Mouse (Mus musculus) lung, postnatal 10 days (tissue): ENCODE results near the gene Rxrb.

Experiments
- DNase-seq: peaks from one replicate; pipeline ENCODE4 v3.0.0; 2021

The Rxrb gene

DNA sequence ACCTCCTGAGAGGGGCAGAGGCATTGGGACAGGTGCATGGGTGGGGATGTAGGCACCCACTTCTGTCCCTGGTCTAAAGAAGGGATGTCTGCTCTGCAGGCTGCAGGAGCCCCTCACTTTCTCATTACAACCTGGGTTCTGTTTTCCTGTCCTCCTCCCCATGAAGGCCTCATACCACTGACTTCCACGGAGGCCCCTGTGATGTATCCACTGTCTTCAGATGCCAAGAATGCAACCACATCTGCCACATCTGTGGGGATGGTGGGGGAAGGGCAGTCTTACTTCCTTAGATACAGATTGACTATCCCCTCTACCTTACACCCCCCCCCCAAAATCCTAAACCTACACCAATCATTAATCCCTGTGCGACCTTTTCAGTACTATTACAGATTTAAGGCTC lies 5.4 kb upstream of the Rxrb start:
- no peak for DNase-seq

DNA sequence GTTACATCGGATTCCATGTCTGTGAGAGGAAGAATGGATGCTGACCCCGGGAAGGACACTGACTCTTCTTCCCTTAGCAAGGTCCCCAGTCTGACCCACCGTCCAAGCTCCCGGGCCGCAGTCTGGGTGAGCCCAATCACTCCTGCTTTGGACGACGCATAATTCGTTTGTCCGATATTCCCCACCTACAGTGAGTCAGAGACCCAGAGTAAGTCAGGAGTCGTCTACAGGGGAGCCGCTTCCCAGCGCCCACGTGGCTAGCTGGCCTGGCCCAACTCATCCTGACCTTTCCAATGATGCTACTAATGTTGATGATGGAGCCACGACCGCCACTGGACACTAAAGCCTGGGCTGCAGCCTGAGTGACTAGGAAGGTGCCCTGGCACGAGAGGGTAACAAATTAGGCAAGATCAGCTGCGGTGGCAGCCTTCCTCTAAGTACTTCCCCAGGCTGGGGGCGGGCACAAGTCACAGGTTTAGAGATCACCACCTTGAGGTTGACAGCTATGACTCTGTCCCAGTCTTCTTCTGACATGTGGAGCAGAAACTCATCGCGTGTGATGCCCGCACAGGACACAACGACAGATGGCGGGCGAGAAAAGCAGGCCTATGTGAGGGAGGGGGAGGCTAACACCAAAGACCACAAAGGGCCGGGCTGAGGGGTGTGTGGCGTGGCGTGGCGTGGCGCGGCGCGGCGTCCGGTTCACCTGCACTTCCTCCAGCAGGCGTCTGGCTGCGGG lies 4.5 kb upstream of the Rxrb start:
- peak; percentile 53 for DNase-seq

DNA sequence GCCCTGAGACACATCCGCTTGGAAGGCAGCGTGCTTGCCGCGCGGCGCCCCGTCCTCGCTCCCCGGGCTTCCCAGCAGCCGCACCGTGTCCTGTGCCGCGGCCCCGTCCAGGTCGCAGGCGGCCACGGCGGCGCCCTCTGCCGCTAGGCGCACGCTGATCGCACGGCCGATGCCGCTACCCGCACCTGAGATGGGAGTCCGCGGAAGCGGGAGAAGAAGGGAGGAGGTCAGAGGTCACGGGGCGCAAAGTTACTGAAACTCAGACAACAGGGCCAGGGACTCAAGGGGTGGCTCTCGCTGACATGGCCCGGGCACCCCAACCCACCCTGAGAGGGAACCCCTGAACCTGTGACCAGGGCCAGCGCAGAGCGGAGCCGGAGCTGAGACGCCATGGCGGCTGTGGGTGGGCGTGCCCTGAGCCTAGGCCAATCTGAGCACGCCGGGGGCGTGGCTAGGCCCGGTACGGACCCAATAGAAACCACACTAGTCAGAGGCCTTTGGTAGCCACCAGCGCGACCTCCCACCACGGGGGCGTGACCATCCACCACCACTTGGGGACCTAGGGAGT lies 3.9 kb upstream of the Rxrb start, which contains the start of gene H2-Ke6:
Gene H2-Ke6 (minus strand): TSS at position 405 of the 568 bp plus-strand sequence.
- peak; percentile 96 for DNase-seq

DNA sequence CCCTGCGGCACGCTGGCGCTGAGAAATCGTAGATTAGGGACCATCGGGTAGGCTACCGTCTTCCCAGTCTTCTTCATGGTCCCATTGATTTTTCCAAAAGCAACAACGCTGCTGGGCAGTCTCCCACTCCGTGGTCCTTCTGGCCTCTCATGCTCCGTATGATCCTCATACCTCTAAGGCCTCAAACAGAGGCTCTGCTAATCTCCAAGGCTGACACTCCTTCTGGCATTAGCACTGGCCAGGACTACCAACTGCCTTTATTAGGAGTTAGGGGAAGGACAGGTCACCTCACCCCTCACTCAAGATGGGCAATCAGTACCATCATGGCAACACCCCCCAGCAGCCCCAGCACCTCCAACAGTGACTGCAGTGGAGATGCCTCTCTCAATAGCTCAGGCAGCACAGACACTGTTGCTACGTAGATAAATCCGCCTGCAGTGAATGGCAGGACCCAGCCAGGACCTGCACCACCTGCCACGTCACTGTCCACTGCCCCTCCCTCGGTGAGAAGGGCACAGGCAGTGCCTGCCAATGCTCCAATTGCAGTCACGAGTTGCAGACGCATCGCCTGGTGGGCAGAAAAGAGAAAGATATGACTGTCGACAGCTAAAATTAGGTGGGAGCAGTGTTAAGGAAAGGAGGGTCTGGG lies 3.0 kb upstream of the Rxrb start:
- no peak for DNase-seq

DNA sequence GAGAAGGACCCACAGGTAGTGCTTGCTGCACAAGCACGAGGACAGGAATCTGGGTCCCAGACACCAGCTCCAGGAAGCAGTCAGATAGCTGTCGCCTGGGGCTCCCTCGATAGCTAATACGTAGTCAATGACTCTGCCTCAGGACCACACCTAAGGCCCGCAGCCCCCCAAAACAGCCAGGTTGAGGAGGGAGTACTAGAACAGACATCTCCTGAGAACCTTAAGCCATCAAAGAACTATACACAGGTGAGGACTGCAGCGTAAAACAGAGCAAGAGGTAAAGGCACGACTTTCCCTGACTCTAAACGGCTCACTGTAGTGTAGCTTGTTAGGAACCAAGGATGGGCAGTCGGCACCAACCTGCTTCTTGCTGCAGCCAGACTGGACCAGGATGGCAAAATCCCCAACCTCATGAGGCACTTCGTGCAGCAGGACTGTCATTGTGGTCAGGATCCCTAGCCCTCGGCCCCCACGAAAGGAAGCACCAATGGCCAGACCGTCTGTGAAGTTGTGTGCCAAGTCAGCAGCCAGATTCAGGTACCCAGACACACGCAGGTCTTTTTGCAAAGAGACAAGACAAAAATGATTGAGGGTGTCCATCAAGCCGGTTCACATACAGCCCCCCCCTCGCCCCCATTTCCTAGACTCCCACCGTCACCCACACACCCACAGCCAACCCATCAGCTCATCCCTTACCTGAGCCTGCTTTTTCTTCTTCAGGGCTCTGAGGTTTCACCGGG lies 2.3 kb upstream of the Rxrb start:
- DNase-seq: no peak

DNA sequence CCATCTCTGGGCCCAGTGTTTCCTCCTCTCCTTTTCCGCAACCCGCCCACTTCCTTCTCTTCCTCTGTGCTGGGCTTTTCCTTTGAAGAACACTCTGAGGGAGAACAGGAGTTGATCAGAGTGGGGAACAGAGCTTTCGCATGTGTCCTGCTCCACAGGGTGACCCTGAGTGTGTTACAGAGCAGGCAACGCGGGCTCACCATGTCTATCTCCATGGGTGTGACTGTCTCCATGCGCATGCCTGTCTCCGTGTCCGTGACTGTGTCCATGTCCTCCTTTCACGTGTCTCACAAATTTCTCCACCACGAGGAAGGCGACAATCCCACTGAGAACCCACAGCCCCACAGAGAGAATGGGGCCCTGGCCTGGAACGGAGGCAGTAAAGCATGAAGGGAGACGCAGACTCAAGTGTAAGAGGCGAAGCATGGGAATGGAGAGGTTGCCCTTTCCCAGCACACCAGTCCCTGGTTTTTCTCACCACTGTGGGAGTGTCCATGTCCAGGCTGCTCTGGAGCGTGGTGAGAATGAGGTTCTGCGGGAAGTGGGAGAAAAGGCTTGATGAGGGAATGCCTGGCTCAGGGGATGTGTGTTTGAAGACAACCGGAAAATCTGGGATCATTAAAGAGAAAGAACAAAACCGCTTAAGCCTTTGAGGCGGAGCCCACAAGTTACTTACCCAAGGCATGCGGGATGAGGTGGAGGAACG lies 1.6 kb upstream of the Rxrb start:
- no peak for DNase-seq

DNA sequence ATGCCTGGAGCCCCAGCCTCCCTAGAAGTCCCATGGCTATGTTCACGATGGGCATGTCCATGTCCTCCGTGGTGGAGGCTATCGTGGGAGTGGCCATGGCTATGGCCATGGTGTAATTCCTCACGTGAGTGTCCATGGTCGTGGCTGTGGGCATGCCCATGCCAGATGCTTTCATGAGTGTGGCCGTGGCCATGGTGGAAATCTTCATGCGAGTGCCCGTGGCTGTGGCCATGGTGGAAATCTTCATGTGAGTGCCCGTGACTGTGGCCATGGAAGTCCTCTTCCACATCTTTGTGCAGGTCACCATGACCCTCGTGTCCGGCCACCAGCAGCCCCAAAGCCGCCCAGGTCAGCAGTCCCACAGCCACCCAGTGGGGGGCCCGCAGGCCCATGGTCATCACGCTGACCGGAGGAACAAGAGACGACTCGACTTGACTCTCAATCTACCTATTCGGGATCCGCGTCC lies 718 bp upstream of the Rxrb start:
- DNase-seq: peak; percentile 64

DNA sequence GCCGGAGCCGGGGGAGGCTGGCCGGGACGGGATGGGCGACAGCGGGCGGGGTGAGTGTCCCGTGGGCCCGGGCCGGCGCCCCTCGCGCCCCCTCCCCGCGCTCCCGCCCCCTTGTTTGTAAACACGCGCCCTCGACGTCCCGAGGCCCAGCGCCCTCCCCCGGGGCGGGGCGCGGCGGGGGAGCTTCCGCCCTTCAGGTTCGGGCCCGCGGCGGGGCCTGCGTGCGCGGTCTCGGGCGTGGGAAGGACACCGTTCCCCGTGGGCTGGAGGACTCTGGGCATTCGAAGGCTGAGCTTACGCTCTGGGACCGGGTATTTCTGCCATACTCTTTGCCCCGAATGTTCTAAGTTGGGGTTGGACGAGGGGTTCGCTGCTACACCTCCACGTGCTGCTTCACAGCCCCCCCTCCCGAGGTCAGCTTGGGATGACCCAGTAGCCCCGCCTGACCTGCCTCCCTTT lies 591 bp downstream of the Rxrb start:
- DNase-seq: peak; percentile 80

DNA sequence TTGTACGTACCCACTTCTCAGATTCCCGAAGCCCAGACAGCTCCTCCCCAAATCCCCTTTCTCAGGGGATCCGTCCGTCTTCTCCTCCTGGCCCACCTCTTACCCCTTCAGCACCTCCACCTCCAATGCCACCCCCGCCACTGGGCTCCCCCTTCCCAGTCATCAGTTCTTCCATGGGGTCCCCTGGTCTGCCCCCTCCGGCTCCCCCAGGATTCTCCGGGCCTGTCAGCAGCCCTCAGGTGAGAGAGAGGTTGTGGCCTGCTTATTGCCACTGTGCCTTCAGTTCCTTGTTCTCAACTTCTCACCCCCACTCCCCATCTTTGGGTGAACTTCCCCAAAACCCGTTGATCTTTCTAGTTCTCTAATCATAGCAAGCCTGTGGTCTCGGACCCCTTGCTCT lies 1.2 kb downstream of the Rxrb start:
- peak; percentile 43 for DNase-seq

DNA sequence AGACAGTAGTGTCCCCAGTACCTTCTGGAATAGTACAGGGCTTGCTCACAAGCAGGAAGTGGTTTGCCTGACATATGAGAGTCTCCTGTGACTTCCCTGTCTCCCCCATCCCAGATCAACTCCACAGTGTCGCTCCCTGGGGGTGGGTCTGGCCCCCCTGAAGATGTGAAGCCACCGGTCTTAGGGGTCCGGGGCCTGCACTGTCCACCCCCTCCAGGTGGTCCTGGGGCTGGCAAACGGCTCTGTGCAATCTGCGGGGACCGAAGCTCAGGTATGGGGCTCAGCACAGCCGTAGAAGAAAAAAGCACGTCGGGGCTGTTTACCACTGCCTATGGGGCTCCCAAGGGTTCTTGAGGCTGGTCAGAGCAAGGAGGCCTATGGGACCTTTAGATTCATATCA lies 1.8 kb downstream of the Rxrb start:
- no peak for DNase-seq

DNA sequence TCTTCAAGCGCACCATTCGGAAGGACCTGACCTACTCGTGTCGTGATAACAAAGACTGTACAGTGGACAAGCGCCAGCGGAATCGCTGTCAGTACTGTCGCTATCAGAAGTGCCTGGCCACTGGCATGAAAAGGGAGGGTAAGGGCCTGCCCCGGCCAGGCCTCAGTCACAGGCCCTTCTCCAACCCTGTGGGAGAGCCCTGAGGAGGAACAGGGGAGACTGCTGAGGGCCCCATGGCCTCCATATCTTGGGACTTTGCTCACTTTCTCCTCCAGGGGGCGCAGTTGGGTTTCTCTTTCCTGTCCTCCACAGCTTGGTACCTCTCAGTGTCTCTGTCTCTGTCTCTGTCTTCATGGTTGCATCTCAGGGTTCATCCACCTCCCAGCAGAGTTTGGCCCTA lies 2.5 kb downstream of the Rxrb start:
- peak; percentile 79 for DNase-seq

DNA sequence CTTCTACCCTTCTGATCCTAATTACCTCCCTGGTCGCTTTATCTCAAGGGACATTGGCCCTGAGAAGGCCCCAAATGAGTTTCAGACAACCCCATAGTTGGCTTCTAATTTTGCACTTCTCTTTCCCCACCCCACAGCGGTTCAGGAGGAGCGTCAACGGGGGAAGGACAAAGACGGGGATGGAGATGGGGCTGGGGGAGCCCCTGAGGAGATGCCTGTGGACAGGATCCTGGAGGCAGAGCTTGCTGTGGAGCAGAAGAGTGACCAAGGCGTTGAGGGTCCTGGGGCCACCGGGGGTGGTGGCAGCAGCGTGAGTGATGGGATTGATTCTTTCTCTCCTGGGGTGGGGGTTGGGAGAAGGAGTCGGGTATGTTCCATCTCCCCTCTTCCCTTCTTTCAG lies 3.9 kb downstream of the Rxrb start:
- no peak for DNase-seq

DNA sequence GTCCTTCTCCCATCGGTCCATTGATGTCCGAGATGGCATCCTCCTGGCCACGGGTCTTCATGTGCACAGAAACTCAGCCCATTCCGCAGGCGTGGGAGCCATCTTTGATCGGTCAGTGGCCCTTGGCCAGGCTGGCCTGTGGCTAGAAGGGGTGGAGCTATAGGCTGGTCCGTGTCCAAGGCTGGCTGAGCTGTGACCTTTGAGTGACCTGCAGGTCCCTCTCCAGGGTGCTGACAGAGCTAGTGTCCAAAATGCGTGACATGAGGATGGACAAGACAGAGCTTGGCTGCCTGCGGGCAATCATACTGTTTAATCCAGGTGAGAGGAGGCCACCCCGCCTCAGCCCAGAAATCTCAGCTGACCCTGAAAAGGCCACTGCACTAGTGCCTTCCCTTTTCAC lies 5.0 kb downstream of the Rxrb start:
- DNase-seq: peak; percentile 38

DNA sequence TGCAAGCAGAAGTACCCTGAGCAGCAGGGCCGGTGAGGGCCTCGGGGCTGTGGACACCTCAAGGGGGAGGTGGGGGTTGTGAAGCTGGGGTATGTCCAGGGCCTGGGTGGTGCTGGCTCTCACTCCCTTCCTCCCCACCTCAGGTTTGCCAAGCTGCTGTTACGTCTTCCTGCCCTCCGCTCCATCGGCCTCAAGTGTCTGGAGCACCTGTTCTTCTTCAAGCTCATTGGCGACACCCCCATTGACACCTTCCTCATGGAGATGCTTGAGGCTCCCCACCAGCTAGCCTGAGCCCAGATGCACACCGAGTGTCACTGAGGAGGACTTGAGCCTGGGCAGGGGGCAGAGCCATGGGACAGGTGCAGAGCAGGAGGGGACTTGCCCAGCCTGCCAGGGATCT lies 5.6 kb downstream of the Rxrb start:
- no peak for DNase-seq

DNA sequence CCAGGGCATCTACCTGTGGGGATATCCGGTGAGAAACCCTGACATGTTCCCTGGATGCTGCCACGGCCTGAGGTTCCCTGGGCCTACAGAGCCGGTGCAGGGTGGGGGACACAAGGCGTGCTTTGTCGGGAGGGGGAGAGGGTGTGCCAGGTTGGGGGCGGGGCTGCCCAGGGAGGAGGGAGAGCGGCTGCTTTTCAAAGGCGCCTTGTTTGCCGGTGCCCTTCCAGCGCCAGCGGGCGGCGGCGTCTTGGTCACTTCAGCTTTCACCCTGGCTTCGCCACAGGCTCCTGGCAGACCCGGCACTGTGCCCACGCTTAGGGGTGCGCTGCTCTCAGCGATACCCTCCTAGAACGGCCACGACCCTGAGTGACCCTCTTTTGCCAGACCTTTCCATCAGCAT lies 6.8 kb downstream of the Rxrb start:
- peak; percentile 45 for DNase-seq

DNA sequence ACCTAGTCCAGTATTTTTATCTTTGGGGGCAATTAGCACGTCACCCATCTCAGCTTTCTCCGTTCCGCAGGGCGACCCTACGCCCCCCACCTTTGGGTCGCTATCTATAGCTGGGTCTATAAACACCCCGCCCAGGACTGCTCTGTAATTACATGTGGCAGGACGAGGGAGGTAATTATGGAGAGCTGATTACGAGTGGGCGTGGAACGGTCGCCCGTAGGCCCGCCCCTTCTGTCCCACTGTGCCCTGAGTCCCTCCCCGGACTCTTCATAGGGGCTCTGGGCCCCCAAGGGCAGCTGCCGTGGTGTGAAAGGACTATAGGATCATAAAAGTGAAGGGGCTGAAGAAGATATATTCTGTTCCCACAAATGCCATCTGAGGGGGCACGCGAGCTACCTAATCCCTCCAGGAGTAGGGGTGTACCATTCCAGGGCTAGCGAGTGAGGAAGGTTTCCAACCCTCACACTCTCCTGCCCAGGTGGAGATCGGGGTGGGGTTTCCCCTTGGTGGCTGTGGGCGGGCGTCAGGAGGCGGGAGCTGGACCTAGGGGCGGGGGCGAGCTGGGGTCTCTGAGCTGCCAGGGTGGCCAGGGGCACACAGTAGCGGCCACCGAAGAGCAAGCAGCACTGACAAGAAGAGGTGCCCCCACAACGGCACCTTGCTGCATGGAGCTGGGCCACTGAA lies 7.4 kb downstream of the Rxrb start, which contains the start of gene Col11a2:
Gene Col11a2 (plus strand): TSS at position 560 of the 684 bp plus-strand sequence.
- DNase-seq: no peak

DNA sequence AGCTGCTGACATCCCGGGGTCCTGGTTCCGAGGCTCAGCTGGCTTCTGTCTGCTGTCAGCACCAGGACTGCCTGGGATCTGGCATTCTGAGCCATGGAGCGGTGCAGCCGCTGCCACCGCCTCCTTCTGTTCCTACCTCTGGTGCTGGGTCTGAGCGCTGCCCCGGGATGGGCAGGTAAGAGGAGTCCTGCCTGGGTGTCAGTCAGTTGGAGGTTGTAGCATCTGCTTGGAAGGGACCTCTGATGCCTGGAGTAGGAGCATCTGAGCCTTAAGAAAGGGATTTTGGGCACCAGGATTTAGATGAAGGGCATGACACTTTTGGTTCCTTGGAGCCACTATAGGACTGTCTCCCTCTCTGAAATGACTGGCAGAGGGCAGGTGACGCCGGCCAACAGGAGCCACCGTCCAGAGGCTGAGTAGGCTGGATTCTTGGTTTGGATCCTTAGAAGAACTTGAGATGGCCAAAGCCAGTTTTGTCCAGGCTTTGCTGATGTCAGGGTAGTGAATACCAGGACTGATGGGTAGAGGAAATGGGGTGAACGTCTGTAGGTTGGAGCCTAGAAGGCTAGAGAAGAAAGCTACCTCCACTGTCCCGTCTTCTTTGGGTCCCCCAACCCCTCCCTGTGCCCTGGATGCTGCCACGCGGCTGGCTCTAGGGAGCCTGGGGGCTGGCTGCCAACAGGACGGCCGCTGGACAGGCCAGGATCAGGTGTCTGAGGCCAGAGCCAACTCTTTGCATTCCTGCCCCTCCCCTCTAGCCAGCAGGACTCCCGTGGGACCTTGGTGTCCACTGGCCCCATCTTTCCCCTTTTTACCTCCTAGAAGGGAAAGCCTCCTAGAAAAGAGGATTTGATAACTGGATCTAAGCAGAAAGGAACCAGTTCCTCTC lies 8.2 kb downstream of the Rxrb start:
- DNase-seq: no peak

DNA sequence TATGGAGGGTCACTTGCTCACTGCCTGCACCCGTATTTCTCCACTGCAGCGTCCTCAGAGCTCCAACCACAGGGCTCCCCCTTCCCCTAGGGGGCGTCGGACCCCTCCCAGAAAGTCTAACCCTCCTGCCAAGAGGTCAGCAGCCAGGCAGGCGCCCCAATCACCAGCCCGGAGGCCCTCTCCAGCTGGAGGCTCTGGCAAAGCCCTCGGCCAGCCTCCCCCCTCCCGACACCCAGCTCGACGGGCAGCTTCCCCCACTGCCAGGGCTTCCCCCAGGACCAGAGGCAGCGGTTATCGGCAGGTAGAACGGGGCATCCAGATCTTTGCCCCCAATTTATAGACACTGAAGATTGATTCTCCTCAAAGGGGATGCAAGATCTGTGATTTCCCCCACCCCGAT lies 14.3 kb downstream of the Rxrb start:
- DNase-seq: no peak

DNA sequence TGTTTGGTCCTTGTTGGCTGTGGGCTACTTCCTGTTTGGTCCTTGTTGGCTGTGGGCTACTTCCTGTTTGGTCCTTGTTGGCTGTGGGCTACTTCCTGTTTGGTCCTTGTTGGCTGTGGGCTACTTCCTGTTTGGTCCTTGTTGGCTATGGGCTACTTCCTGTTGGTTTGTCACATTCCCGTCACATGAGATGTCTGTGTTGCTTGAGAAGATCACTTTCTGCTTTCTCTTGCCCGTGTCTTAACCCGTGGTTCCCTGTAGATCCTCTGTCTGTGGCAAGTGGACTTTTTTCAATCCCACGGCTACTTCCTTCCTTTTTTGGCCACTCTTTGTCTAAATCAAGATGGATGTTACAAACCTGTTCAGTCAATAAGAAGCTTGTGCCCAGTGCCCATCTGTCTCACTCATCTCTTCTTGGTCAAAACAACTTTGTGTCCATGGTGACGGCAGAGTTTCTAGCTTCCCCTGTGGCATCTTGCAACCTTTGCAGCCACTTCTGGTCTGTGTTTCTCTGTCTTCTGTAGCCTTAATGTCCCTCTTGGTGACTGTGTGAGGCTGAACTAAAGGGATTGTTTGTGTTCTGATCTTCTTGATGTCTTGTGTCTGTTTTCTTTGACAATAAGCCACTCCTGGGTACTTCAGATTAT lies 15.9 kb downstream of the Rxrb start:
- DNase-seq: no peak

DNA sequence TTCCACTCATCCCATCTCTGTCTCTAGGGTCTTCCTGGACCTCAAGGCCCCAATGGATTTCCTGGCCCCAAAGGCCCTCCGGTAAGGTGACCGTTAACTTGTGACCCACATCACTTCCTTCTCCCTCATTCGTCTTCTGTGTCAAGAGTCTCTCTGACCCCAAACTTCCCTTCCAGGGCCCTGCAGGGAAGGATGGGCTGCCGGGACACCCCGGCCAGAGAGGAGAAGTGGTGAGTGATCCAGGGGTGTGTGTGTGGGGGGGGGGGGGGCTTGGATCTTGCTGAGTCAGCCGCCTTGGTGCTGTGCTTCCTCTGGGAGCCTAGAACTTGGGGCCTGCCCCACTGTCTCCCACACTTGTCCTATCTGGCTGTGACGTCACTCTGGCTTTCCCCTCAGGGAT lies 25.6 kb downstream of the Rxrb start:
- DNase-seq: no peak
